Mouse (Mus musculus): ENCODE results near the gene Upf2.

DNA sequence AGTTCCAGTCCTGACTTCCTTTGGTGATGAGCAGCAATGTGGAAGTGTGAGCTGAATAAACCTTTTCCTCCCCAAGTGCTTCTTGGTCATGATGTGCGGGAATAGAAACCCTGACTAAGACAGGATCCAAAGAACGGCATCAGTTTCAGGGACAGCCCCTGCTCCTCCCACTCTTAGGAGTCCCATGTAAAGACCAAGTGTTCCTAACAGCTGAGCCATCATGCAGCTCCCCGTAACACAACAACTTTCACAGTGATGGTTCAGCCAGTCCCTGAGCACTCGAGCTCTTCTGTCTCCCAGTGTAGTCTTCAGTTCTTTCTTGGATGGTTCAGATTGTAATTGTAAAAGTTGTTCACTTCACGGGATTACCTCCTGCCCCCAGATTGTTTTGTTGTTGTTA lies 63.3 kb downstream of the Upf2 start:
- TF ChIP-seq CTCF (IDR thresholded peaks at IDR 0.05; ENCODE audit: control insufficient read depth, insufficient read depth, insufficient replicate concordance, low read depth, low read length) (no peak), POLR2A (IDR thresholded peaks at IDR 0.05; ENCODE audit: control insufficient read depth, low read depth, low read length) (no peak)
